Mouse (Mus musculus): Measurements from ENCODE around the gene Utf1. TPM values are rescaled to one million over a fixed set of nuclear protein-coding genes. Genes with fewer than 3 reads are reported as not detected.

The Utf1 gene
- total RNA-seq (2023), result not detected

DNA sequence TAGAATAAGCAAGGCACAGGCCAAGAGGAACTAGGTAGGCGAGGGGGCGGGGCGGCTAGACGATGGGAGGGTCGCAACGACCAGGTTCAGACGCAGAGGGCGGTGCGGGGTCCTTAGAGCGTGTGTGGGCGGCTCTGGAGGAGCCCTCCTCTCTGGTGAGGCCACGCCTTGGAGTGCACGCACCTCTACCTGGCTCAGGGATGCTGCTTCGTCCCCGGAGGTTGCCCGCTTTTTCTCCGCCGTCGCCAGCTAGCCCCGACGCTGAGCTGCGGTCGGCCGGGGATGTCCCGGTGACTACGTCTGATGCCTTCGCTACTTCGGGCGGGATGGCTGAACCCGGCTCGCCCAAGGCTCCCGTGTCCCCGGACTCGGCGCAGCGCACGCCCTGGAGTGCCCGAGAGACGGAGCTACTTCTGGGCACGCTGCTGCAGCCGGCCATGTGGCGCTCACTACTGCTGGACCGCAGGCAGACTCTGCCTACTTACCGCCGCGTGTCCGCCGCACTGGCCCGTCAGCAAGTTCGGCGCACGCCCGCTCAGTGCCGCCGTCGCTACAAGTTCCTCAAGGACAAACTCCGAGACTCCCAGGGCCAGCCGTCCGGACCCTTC is at the start of gene Utf1:
Gene Utf1 (plus strand): TSS at position 116 of the 608 bp plus-strand sequence.

DNA sequence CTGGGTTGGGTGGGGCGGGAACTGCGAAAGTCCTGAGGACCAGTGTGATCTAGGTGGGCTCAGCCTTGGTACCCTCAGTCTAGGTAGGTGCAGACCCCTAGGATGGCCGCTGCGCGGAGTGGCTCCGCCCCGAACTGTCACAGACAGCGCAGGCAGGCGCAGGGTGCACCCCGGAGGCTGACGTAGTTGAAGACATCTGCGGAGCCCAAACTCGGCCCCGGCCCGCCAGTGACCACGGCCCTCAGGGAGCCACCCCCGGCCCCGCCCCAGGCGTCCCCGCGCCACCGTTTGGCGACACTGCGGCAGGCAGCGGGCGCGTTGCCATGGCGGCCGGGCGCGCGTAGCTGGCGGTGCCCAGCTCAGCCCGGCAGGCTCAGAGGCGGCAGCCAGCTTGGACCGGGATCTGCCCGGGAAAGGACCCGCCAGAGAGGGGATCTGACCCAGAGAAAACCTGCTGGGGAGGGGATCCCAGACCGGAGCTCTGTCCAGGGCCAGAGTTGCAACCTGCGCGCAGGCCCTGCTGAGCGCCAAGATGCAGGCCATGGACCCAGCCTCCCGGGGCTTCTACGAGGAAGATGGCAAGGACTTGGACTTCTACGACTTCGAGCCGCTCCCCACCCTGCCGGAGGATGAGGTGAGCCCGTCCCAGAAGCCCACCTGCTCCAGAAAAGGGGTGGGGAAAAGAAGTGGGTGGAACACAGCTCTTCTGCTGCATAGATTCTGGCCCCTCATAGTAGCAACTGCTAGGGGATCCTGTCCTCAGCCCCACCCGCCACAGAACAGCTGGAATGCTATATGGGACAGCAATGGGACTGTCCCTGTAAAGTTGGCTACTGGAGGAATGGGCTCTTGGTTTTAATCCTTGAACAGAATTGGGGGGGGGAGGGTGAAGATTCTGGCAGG is 48.7 kb upstream of the Utf1 start, which contains the start of gene Kndc1:
Gene Kndc1 (plus strand): TSS at position 42 of the 903 bp plus-strand sequence.

DNA sequence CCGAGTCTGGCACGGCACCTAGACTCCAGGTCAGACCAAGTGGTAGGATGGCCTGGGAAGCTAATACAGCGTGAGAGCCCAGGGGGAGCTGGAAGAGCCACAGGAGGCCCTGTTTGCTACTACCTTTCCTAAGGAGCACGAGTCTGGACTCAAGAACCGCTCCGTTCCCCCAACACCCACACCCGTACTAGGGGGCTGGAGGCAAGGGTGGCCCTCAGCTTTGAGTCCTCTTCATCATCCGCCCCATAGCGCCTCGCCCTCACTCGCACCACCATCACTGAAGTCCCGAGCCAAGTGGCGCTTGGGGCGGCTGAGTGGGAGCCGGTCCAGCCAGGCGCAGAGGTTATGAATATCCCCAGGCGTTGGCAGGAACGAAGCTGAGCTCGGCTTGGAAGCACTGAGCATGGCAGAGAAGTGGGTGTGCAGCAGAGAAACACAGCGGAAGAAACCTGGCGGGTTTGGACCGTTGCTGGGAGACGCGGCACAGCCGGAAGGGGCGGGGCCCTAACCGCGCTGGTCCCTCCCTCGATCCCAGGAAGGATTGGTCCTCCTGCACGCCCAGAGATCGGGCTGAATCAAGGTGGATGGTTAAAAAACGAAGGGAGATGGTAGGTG is 34.8 kb downstream of the Utf1 start, which contains the start of gene 6430531B16Rik:
Gene 6430531B16Rik (minus strand): TSS at position 478 of the 615 bp plus-strand sequence.

DNA sequence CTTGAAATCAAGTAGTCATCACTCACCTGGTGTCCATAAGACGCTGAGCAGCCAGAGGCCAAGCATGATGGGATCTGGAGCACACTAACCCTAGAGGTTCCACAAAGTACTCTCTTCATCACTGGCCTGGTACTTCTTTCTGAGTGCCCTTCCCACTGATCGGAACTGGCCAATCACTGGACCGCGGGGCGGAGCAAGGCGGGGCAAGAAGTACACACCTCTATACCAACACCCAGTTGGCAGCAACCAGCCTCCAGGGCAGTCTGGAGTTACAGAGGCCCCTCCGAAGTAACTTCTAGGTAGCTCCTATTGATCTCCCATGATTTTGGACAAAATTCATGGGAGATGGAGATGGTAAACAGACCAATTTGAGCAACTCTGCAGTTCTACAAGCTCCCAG is 48.8 kb downstream of the Utf1 start, which contains the start of gene Adam8:
Gene Adam8 (minus strand): TSS at position 157 of the 400 bp plus-strand sequence.

Other genes with a start within 250 kb of the Utf1 start
- gene Adgra1, start 109.6 kb upstream of the Utf1 start, total RNA-seq (2023), result not detected
- gene Kndc1, start 49.1 kb upstream of the Utf1 start, total RNA-seq (2023), result not detected
- gene 6430531B16Rik, start 35.0 kb downstream of the Utf1 start, total RNA-seq (2023), result not detected
- gene Adam8, start 48.8 kb downstream of the Utf1 start, total RNA-seq (2023), result 3.3 TPM
- gene Zfp511, start 92.6 kb downstream of the Utf1 start, total RNA-seq (2023), result 36.5 TPM
- 24.5 TPM for gene Tubgcp2, start 92.9 kb downstream of the Utf1 start, total RNA-seq (2023)
- not detected for gene Msx3, start 105.3 kb downstream of the Utf1 start, total RNA-seq (2023)
- gene Caly, start 138.8 kb downstream of the Utf1 start, total RNA-seq (2023), result not detected
- gene Prap1, start 149.6 kb downstream of the Utf1 start, total RNA-seq (2023), result not detected
- 8.1 TPM for gene Fuom, start 158.7 kb downstream of the Utf1 start, total RNA-seq (2023)
- gene Paox, start 172.0 kb downstream of the Utf1 start, total RNA-seq (2023), result 6.0 TPM
- gene Echs1, start 172.7 kb downstream of the Utf1 start, total RNA-seq (2023), result 32.8 TPM
- 11.8 TPM for gene Mtg1, start 193.8 kb downstream of the Utf1 start, total RNA-seq (2023)
- gene Sprn, start 211.1 kb downstream of the Utf1 start, total RNA-seq (2023), result not detected
- gene Olfr522, start 221.0 kb downstream of the Utf1 start, total RNA-seq (2023), result not detected
- gene Olfr523, start 229.4 kb downstream of the Utf1 start, total RNA-seq (2023), result not detected

Data from CD4-positive naive resting alpha-beta T cell, adult 76 days (primary cell).